ENCODE assay signal across 18 mouse cellular contexts in genomic region chr6:142369568-142369967, GRCm38 (mm10). TPM values are rescaled to one million over a fixed set of nuclear protein-coding genes. Genes with fewer than 3 reads are reported as not detected.
"Had no signal": no experiment of that assay in that cellular context is flagged by ENCODE, and none has a peak within 500 bp of the region (broad histone marks: within the 10 kb centered on the region; RNA-seq: fewer than 3 reads in every experiment).

No protein-coding gene starts in this region.

- H3K27me3 ChIP-seq: liver, embryonic 13.5 days; liver, embryonic 15.5 days; lung, embryonic 15.5 days; megakaryocyte, embryonic 14.5 days; midbrain, embryonic 13.5 days; midbrain, embryonic 15.5 days; neural tube, embryonic 12.5 days; stomach, embryonic 15.5 days had no signal

- ATAC-seq: liver, postnatal 0 days; midbrain, embryonic 13.5 days; midbrain, embryonic 15.5 days had no signal

- DNase-seq: liver, embryonic 13.5 days; liver, postnatal 0 days; right cerebral cortex, postnatal 14 days; thymus, adult 2 months; thymus, postnatal 36 days had no signal

RNA-seq across cellular contexts. Expression of gene Spx, which starts 43.7 kb away (rescaled TPM):
- total RNA-seq: megakaryocyte progenitor cell, adult 5-6 weeks; monocyte, adult 5-6 weeks had no signal
- polyA plus RNA-seq: macrophage had no signal

RNA-seq across cellular contexts. Expression of gene Slco1a5, which starts 46.8 kb away (rescaled TPM):
- total RNA-seq: megakaryocyte progenitor cell, adult 5-6 weeks; monocyte, adult 5-6 weeks; neutrophil, adult 5-6 weeks had no signal
- polyA plus RNA-seq: liver, embryonic 11.5 days; liver, embryonic 13.5 days; liver, embryonic 15.5 days; liver, postnatal 0 days; macrophage; spleen, adult 2 months; stomach, embryonic 15.5 days had no signal
